Mouse (Mus musculus): Measurements from ENCODE around the gene Rbms3. TPM values are rescaled to one million over a fixed set of nuclear protein-coding genes. Genes with fewer than 3 reads are reported as not detected.

Gene Rbms3
- total and polyA plus RNA-seq, 2 experiments from 2014 or later = 43.3 to 59.9 TPM

DNA sequence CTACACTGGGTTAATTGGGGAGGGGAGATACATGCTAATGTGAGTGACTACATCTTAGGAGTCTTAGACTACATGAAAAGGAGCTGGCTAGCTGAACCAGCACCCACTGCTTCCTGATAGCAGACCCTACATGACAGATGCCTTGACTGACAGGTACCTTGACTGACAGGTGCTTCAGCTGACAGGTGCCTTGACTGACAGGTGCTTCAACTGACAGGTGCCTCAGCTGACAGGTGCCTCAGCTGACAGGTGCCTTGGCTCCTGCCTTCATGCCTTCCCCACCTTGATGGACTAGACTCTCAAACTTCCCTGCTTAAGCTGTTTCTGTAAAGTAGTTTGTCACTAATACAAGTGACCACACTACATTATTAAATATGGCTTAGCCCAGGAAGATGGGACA lies 232.6 kb downstream of the Rbms3 start:
- H3K4me2 ChIP-seq (ENCODE audit: low read depth, low read length, poor library complexity, severe bottlenecking) = no peak overlapping the region
- no peak for TF ChIP-seq CTCF (IDR thresholded peaks at IDR 0.05)
- H3K4me1 ChIP-seq (ENCODE audit: insufficient read depth, low read length) = no peaks in the 10 kb centered on the region
- ATAC-seq (ENCODE audit: low FRiP score) (no peak), DNase-seq (ENCODE audit: low spot score) (no peak)
- no peak overlapping the region for H3K27ac ChIP-seq (ENCODE audit: low read depth, low read length)
- no peaks in the 10 kb centered on the region for H3K36me3 ChIP-seq (ENCODE audit: insufficient read depth, low read length)
- no peaks in the 10 kb centered on the region for H3K9me3 ChIP-seq (ENCODE audit: low read length)
- no peak overlapping the region for H3K4me3 ChIP-seq (ENCODE audit: low read depth, low read length)
- H3K27me3 ChIP-seq (ENCODE audit: insufficient read depth, low read length) = no peaks in the 10 kb centered on the region
- H3K9ac ChIP-seq (replicated peaks; ENCODE audit: low read length, poor library complexity, severe bottlenecking) = no peak overlapping the region

GRCm38 (mm10) chr9:117396586-117396985 lies 233.1 kb downstream of the Rbms3 start:
- 86% methylated on average over 8 of the region's 8 CpGs for WGBS

GRCm38 (mm10) chr9:117393626-117394525 lies 235.8 kb downstream of the Rbms3 start:
- peak; percentile 90 for DNase-seq (ENCODE audit: low spot score)
- Histone ChIP-seq H3K4me3 (ENCODE audit: low read depth, low read length) (no peak overlapping the region), H3K27me3 (ENCODE audit: insufficient read depth, low read length) (no peaks in the 10 kb centered on the region), H3K4me1 (ENCODE audit: insufficient read depth, low read length) (no peaks in the 10 kb centered on the region), H3K9ac (replicated peaks; ENCODE audit: low read length, poor library complexity, severe bottlenecking) (no peak overlapping the region), H3K27ac (ENCODE audit: low read depth, low read length) (no peak overlapping the region), H3K4me2 (ENCODE audit: low read depth, low read length, poor library complexity, severe bottlenecking) (no peak overlapping the region), H3K36me3 (ENCODE audit: insufficient read depth, low read length) (no peaks in the 10 kb centered on the region), H3K9me3 (ENCODE audit: low read length) (no peaks in the 10 kb centered on the region)
- WGBS = 60% methylated on average over 18 of the region's 18 CpGs
- 0 out of 2 replicates have a peak, but pooled peaks have one; percentile 34 for ATAC-seq (ENCODE audit: low FRiP score)
- TF ChIP-seq CTCF (IDR thresholded peaks at IDR 0.05) = peak; percentile 49

More at GRCm38 (mm10) chr9:117396586-117396985, 233.1 kb downstream of the Rbms3 start:
- H3K9me3 ChIP-seq (ENCODE audit: low read length) = no peaks in the 10 kb centered on the region
- no peak for TF ChIP-seq CTCF (IDR thresholded peaks at IDR 0.05)
- no peak overlapping the region for H3K4me2 ChIP-seq (ENCODE audit: low read depth, low read length, poor library complexity, severe bottlenecking)
- no peaks in the 10 kb centered on the region for H3K4me1 ChIP-seq (ENCODE audit: insufficient read depth, low read length)
- H3K27me3 ChIP-seq (ENCODE audit: insufficient read depth, low read length) = no peaks in the 10 kb centered on the region
- H3K4me3 ChIP-seq (ENCODE audit: low read depth, low read length) = no peak overlapping the region
- ATAC-seq (ENCODE audit: low FRiP score) (no peak), DNase-seq (ENCODE audit: low spot score) (no peak)
- H3K9ac ChIP-seq (replicated peaks; ENCODE audit: low read length, poor library complexity, severe bottlenecking) = no peak overlapping the region
- no peaks in the 10 kb centered on the region for H3K36me3 ChIP-seq (ENCODE audit: insufficient read depth, low read length)
- no peak overlapping the region for H3K27ac ChIP-seq (ENCODE audit: low read depth, low read length)

GRCm38 (mm10) chr9:117388024-117388423 lies 241.7 kb downstream of the Rbms3 start:
- Histone ChIP-seq H3K4me2 (ENCODE audit: low read depth, low read length, poor library complexity, severe bottlenecking) (no peak overlapping the region), H3K9ac (replicated peaks; ENCODE audit: low read length, poor library complexity, severe bottlenecking) (no peak overlapping the region), H3K4me1 (ENCODE audit: insufficient read depth, low read length) (no peaks in the 10 kb centered on the region), H3K36me3 (ENCODE audit: insufficient read depth, low read length) (no peaks in the 10 kb centered on the region), H3K4me3 (ENCODE audit: low read depth, low read length) (no peak overlapping the region), H3K9me3 (ENCODE audit: low read length) (no peaks in the 10 kb centered on the region), H3K27ac (ENCODE audit: low read depth, low read length) (no peak overlapping the region), H3K27me3 (ENCODE audit: insufficient read depth, low read length) (no peaks in the 10 kb centered on the region)
- TF ChIP-seq CTCF (IDR thresholded peaks at IDR 0.05) = no peak
- no peak for ATAC-seq (ENCODE audit: low FRiP score)
- peak; percentile 22 for DNase-seq (ENCODE audit: low spot score)
- WGBS = 60% methylated on average over 9 of the region's 9 CpGs

- no peak overlapping the region for H3K4me2 ChIP-seq (ENCODE audit: low read depth, low read length, poor library complexity, severe bottlenecking)
- no peaks in the 10 kb centered on the region for H3K27me3 ChIP-seq (ENCODE audit: insufficient read depth, low read length)
- H3K9ac ChIP-seq (replicated peaks; ENCODE audit: low read length, poor library complexity, severe bottlenecking) = no peak overlapping the region
- no peak overlapping the region for H3K27ac ChIP-seq (ENCODE audit: low read depth, low read length)
- DNase-seq (ENCODE audit: low spot score) (no peak), ATAC-seq (ENCODE audit: low FRiP score) (no peak)
- H3K4me1 ChIP-seq (ENCODE audit: insufficient read depth, low read length) = no peaks in the 10 kb centered on the region
- WGBS = 77% methylated on average over 5 of the region's 5 CpGs
- H3K36me3 ChIP-seq (ENCODE audit: insufficient read depth, low read length) = no peaks in the 10 kb centered on the region
- no peaks in the 10 kb centered on the region for H3K9me3 ChIP-seq (ENCODE audit: low read length)
- no peak overlapping the region for H3K4me3 ChIP-seq (ENCODE audit: low read depth, low read length)
- TF ChIP-seq CTCF (IDR thresholded peaks at IDR 0.05) = no peak
These were observed 248.8 kb downstream of the Rbms3 start for GRCm38 (mm10) chr9:117380876-117381275.

GRCm38 (mm10) chr9:117380076-117380475 lies 249.6 kb downstream of the Rbms3 start:
- H3K4me1 ChIP-seq (ENCODE audit: insufficient read depth, low read length) = no peaks in the 10 kb centered on the region
- H3K9ac ChIP-seq (replicated peaks; ENCODE audit: low read length, poor library complexity, severe bottlenecking) = no peak overlapping the region
- WGBS = 20% methylated on average over 5 of the region's 5 CpGs
- no peak overlapping the region for H3K27ac ChIP-seq (ENCODE audit: low read depth, low read length)
- no peak overlapping the region for H3K4me3 ChIP-seq (ENCODE audit: low read depth, low read length)
- no peaks in the 10 kb centered on the region for H3K36me3 ChIP-seq (ENCODE audit: insufficient read depth, low read length)
- H3K9me3 ChIP-seq (ENCODE audit: low read length) = no peaks in the 10 kb centered on the region
- peak; percentile 28 for DNase-seq (ENCODE audit: low spot score)
- no peaks in the 10 kb centered on the region for H3K27me3 ChIP-seq (ENCODE audit: insufficient read depth, low read length)
- no peak for TF ChIP-seq CTCF (IDR thresholded peaks at IDR 0.05)
- no peak overlapping the region for H3K4me2 ChIP-seq (ENCODE audit: low read depth, low read length, poor library complexity, severe bottlenecking)
- no peak for ATAC-seq (ENCODE audit: low FRiP score)

Data from midbrain, postnatal 0 days (tissue).